Mouse (Mus musculus): ENCODE results near the gene Dhx8. TPM values are rescaled to one million over a fixed set of nuclear protein-coding genes. Genes with fewer than 3 reads are reported as not detected.

Dhx8 gene
- 10 to 100 TPM; 15.7 to 16.1 TPM for total RNA-seq (2021)

DNA sequence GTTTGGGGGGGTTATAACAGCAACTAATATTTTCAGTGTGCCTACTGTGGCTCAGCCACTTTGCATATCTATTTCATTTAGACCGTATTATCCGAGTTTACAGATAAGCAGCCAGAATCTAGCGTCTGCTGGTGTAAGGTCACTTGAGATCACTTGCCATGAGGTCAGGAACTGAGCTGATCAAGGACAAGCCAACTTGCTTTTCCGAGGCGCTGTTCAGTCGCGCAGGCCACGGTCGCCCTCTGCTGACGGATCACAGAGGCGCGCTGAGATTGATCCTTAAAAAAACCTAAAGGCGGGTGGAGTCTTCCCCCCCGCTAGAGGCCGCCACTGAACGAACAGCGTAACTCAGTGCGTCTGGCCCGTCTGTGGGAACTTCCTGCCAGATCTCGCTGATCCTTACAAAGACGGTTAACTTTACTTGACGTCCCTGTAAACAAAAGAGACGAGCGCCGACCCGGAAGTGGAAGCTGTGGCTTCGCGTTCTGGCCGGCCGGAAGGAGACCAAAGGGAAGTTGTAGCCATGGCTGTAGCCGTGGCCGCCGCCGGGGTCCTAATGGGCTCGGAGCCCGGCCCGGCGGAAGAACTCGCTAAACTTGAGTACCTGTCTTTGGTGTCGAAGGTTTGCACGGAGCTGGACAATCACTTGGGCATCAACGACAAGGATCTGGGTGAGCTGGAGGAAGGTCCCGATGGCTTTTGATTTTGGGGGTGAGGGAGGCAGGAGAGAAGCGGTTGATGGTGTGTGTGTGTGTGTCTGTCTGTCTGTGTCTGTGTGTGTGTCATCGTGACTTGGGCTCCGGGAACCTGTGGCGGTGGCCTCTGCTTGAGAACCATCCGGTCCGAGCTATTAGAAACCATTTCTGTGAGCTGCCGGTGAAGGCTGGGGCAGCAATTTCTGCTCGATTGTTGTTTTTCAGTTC lies at the start of gene Dhx8:
Gene Dhx8, plus strand, starts transcription at position 402 of the 923 bp plus-strand sequence.
- DNase-seq = peak; percentile 99
- intact Hi-C loops (cut with DNase I) = loop anchor here (1.0 kb wide), 1 partner anchor 73 kb away; no protein-coding TSS in a partner anchor

DNA sequence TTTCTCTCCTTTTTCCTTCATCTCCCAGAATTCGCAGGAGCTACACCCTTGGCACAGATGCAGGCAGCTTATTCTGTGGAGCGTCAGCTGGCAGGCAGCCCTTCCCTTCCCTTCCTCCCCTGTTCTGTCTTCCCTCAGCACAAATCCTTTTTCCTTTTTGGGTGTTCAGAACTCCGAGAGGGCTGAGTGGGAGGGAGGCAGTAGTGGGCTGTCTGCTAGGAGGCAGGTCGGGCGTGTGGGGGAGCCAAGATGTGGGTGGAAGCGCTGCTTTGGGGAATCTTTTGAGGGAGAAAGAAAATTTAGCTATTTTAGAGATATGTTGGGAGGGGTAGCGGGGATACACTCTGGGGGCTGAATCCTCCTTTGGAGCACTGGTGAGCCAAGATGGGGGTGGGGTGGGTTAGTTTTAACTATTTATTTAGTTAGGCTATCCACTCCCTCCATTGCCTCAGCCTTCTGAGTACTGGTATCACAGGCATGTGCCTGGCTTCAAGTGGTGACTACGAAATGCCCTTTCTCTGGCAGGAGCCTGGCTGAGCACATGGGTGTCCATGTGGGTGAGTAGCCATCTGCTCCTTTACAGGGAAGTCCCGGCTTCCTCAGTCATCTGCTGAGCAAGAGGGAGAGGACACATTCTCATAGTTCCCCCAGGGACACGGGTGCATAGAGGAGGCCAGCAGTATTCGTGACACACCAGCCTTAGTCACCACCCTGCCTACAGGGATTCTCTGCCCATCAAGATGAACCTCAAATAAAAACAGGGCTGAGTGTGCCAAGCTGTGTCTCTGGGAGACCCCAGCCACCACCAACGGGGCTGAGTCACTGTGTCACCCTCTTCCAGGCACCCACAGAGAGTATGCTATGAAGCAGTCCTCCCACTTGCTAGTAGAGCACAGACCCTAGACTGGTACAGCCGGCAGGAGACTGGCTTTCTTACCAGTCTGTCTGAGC lies 45.1 kb upstream of the Dhx8 start:
- intact Hi-C loops (cut with DNase I) = no loop called here
- DNase-seq = peak; percentile 60 to 65

DNA sequence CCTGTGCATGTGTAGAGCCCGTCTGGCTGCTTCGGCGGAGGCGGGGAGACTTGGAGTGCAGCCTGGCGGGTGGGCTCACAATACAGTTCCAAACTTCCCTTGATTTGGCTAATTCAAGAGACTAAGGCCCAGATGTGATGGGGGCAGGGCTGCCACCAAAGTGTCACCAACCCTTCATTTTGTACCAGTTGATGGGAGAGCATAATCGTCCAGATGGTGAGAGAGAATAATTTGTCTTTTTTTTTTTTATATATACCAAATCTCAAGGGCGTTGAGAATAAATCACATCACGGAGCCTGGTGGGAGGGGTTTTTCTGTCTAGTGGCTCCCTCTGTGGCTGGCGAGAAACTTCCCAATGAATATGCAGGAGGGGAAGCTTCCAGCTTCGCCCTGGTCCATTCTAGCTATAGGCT lies 43.0 kb upstream of the Dhx8 start:
- intact Hi-C loops (cut with DNase I) = no loop called here
- no peak for DNase-seq

DNA sequence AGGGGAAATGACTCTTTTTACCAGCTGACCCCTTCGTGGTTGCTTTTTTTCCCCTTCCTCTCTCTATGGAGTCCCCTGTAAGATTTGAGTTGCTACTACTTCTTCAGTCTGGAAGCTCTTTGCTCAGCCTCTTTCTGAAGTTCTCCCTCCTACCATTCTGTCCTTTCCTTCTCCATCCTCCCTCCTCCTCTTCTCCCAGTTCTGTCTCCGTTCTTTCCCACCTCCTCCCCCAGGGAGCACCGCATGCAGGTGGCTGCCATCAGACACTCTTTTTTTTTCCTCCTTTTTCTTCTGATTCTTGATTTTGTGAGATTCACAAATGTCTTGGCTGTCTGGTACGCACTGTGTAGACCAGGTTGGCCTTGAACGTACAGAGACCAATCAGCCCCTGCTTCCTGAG lies 42.4 kb upstream of the Dhx8 start:
- no peak for DNase-seq
- intact Hi-C loops (cut with DNase I) = no loop called here

DNA sequence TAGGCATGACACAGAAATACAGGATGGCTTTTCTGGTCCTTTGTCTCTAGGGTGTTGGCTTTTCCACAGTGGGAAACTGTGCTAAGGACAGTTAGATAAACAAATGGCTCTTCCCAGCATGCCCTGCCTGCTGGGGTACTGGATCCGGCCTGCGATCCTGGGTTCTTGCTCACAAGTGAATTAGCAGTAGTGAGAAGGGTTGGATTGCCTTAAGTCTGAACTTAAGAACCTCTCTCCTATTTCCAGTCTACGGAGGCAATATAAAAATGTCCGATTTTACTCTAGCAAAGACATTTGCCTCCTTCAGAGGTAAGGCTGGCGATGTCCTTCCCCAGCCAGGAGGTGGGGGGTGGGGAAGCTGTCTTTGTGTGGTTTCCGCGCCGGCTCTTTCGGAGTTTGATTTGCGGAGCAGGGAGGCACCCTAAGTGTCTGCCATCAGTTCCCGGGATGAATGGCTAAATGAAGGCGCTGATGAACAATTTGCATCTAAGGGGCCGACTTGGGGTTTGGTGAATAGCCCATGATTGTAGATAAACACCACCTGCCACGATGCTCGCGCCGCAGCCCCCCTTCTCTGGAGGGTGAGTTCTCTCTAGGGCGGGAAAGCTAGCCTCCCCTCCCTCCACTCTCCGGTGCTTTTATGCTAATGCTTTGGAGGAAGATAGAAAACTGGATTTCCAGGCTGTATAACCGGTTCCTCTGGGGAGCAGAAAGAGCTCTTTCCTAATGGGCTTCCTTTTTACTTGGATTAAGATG lies 36.6 kb upstream of the Dhx8 start:
- intact Hi-C loops (cut with DNase I) = no loop called here
- no peak for DNase-seq

DNA sequence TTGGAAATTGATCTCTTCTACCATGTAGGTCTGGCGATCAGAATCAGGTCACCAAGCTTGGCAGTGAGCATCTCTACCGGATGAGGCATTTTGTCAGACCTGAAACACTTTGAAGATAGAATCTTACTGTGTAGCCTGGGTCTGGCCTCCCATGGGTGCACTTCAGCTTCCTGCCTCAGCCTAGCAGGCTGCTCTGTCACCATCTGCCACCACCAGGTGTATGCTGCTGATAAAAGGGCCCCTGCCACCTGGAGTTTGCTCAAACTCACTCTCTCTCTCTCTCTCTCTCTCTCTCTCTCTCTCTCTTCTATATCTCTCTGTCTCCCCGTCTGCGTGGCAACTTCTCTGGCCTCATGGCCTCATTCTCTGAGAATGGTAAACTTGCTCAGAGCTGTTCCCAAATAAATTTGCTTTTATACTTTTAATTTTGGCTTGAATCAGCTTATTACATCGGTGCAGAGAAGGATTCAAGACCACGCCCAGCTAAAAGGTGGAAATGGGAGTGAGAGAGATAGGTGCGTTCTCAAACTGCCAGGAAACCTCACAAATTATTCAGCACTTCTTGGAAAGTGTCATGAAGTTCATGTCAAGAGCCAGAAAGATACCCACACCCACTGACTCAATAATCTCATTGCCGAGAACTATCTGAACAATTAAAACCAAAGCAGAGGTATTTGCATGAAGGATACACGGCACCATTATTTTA lies 35.4 kb upstream of the Dhx8 start:
- intact Hi-C loops (cut with DNase I) = no loop called here

DNA sequence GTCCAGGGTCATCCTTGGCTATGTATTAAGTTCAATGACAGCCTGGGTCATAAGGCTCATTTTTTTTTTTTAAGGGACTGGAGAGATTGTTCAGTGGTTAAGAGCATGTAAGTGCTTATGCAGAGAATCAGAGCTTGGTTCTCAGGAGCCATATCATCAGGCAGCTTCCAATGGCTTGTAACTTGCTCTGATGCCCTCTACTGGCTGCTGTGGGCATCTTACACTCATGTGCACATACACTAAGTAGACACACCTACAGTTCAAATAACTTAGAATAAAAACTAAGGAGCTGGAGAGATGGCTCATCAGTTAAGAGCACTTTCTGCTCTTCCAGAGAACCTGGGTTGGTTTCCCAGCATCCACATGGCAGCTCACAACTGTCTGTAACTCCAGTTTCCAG lies 34.6 kb upstream of the Dhx8 start:
- intact Hi-C loops (cut with DNase I) = no loop called here
- no peak for DNase-seq

More for the DNA sequence above, 35.4 kb upstream of the Dhx8 start:
- DNase-seq = no peak

DNA sequence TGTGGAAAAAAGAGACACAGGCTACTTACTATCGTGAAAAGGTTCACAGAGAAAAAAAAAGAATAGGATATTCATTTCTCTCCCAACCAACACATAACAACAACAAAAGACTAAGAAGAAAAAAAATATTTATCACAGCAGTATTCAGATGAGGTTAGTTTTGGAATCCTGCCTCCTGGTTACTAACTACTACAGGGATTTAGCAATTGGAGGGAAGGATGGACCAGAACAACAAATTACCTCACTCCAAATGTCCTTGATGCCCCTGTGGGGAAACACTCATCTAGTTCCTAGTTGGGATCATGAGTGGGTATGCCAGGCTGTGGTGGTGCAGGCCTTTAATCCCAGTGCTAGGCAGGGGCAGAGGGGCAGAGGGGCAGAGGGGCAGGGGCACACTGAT lies 33.2 kb upstream of the Dhx8 start:
- intact Hi-C loops (cut with DNase I) = no loop called here
- no peak for DNase-seq

DNA sequence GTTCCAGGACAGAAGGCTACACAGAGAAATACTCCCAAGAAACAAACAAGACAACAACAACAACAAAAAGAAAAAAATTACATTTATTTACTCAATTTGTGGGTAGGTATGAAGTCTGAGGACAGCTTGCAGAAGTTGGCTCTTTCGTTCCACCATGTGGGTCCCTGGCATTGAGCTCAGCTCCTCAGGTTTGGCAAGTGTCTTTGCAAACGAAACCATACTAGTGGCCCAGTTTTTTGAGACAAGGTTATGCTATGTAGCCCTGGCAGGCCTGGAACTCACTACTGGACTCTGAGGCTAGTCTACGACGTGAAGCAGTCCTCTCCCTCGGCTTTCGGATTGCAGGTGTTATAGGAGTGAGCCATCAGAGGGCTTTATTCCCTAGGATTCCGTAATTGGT lies 32.7 kb upstream of the Dhx8 start:
- DNase-seq = no peak
- intact Hi-C loops (cut with DNase I) = loop anchor here (2.0 kb wide), 1 partner anchor 31 kb away; no protein-coding TSS in a partner anchor

DNA sequence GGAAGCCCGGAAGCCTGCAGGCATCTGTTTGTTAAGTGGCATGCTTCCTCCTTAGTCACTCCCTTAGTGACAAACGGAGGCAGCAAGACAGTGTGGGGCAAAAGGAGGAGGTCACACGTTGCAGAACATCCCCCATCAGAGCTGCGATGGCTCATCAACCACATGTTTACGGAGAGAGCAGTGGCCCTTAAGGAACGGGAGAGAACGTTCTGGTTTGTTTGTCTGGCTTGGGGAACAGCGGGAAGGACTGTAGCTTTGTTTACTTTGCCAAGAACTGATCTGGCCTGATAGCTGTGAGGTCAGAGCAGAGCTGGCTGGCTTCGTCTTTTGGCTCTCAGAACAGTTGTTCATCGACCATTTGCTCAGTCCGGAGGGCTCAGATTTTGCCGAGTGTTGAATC lies 32.3 kb upstream of the Dhx8 start:
- intact Hi-C loops (cut with DNase I) = loop anchor here (2.0 kb wide), 1 partner anchor 32 kb away; no protein-coding TSS in a partner anchor

DNA sequence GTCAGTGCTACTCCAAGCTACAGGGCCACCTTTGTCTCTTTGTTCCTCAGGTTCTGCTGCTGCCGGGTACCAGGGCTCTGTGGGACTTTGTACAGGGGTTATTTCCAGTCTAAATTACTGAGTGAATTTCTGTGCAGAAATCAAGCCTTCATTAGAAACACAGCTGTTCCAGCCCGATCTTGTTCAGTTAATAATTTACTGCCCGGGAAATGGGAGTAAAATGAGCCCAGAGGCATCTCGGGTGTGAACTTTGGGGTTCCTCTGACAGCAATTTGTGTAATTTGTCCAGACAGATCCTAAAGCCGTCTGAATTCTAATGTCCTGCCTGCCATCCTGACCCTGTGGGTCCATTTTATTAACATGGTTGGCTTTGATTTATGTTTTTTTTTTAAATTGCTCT lies 28.6 kb upstream of the Dhx8 start:
- intact Hi-C loops (cut with DNase I) = no loop called here
- DNase-seq = no peak

More for the DNA sequence above, 32.3 kb upstream of the Dhx8 start:
- peak; percentile 34 to 40 for DNase-seq

DNA sequence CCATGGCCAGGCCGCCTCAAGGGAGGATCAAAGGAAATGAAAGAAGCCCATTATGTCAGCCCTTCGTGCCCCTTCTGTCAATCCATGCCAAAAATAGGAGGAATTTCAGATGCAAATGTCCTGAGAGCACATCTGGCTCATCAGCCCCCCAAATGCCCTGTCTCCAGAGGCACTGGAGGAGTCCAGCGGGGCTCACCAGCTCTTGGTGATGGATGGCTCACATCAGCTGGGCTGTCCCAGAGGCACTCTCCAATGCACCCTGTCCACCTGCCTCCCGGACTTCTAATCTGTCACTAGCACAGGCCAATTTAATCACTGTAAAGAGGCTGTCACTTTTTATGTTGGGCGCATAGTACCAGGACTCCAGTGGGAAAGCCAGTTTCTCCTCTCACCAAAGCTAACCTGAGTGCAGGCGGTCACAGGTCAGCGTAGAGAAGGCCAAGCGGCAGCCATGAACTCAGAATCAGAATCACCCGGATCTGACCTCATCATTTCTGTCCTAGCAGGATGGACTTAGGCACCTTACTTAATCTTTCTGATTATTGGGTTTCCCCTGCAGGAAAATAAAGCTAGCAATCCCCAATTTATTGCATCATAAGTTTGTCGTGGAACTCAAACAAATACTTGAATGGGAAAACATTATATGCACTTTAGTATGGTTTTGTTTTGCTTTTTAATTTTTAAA lies 25.8 kb upstream of the Dhx8 start:
- no peak for DNase-seq
- intact Hi-C loops (cut with DNase I) = no loop called here

DNA sequence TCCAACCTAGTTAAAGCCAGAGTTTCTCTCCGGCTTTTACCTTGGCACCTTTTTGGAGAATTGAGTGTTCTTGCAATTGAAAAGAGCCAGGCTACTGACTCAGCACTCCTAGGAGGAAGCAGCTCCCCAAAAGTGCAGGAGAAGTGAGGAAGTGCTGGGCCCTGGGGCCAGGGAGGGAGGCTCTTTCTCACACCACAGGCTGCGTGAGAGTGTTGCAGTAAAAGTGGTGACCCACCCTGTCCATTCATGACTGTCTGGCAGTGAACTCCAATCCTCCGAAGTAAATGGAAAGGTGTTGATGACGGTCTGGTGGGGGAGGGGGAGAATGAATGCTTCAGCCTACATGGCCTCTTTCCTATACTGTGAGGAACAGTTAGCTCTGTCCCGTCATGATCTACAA lies 24.2 kb upstream of the Dhx8 start:
- DNase-seq = no peak
- intact Hi-C loops (cut with DNase I) = no loop called here

DNA sequence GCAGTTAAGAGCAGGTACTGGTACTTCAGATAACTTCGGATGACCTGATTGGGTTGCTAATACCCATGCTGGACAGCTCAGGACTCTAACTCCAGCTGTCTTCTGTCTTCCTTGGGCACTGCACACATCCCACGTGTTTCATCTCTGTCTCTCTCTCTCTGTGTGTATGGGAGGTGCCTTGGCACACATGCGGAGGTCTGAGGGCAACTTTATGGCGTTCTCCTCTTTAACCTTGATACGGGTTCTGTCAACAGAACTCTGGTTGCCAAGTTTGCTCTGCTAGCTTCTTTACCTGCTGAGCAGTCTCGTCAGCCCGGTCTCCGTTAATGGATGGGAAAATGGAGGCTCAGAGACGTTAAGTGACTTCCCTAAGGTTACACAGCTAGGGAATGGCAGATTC lies 19.9 kb upstream of the Dhx8 start:
- intact Hi-C loops (cut with DNase I) = no loop called here
- DNase-seq = no peak

DNA sequence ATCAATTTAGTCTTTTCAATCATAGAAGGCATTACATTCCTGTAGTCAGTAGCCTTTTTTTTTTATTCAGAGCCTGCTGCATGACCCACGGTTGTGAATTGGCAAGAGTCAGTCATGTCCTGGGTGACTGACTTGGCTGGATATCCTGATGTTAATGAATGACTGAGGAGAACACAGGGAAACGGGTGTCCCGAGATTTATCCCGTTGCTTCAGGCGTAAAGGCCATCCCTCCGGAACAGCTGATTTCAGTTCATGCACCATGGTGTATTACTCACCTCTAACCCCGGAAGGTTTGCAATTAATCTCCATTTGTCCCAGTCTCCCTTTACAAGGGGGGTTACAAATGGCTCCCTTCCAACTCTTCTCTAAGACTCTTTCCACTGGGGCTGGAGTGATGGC lies 18.7 kb upstream of the Dhx8 start:
- intact Hi-C loops (cut with DNase I) = no loop called here
- no peak for DNase-seq

DNA sequence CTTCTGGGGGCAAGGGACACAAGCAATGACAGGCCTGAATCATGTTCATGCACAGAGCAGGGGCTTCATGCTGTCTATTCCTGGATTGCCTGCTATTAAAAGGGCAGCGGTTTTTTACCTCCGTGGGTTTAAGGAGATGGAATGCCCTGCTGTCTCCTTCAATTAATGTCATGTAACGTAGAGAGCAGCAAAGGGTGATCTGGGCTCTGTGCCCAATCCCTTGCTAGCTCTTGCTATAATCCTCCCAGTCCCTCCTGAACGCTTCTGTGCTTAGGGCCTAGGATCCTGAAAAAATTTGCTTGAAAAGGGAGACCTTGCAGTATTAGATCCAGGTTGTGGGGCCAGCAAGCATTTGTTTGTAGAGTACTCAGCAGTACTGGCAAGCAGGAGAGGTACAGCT lies 14.4 kb upstream of the Dhx8 start:
- intact Hi-C loops (cut with DNase I) = no loop called here
- DNase-seq = no peak

DNA sequence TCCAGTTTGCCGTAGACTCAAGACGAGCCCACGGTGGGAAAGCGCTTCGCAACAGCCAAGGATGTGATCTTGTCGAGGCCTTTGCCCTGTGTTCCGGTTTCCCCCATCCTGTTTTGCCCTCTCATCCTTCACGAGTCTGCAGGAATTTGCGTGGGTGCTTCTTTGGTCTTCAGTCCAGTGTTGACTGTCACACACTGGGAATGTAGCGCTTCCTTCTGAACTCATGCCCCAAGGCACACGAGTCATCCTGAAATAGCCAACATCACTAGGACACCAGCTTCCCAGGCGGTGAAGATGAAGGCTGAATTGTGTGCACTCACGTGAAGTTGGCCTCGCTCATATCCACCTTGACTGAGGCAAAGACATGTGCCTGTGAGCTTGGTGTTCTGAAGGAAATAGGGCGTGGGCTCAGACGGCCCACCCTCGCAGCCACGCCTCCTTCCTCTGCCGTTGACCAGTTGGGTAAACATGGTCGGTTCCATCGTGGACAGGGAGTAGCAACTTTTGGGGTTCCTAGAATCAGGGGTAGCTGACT lies 12.7 kb upstream of the Dhx8 start:
- intact Hi-C loops (cut with DNase I) = no loop called here
- DNase-seq = no peak

DNA sequence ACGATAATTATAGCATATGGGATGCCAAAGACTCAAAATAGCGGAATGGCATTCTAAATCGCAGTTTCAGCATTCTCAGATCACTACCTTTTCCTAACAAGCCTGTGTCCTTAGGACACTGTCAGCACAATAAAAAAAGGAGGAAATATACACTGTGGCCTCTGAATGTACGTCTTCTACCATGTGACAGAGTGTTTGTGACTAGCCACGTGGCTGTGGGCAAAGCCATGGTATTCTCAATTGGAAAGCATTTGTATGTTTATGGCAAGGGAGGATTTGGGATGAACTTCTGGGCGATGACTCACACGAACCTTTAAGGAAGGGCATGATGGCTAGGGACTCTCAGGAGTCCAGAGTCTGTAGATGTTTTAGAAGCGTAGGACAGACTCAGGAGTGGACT lies 7.7 kb upstream of the Dhx8 start:
- intact Hi-C loops (cut with DNase I) = no loop called here
- DNase-seq = no peak

DNA sequence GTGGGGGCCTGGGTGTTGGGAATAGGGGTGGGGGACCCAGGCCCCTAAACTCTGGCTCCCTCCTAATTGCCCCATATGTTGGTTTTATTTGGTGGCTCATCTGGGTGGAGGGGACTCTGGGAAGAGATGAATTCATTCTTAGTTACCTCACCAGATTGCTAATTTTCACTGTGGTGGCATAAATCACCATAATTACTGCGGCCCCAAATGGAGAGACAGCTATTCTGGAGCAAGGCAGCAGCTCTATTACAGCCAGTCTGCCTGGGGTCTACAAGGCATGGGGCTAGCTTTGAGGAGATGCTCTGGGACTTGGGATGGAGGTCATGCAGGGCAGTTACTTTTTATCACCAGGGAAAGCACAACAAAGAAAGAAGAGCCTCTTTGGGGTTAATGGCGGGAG lies 6.0 kb upstream of the Dhx8 start:
- DNase-seq = no peak
- intact Hi-C loops (cut with DNase I) = no loop called here

Data from heart, postnatal 36 days (tissue).